Mouse (Mus musculus) neural tube, embryonic 13.5 days (tissue): ENCODE results near the gene Cdh23. TPM values are rescaled to one million over a fixed set of nuclear protein-coding genes. Genes with fewer than 3 reads are reported as not detected.

Experiments used
- ATAC-seq: fragments of 200-750 bp; cut with Nextera tagmentation; 2 replicates; pipeline ENCODE4 v1.8.0; 2017; ENCODE audit warnings: low read depth, mild to moderate bottlenecking, moderate TSS enrichment, moderate library complexity
- H3K27ac ChIP-seq: fragments of 300-500 bp; sonication (generic); replicated peaks from 2 replicates; pipeline ENCODE4 v1.5.1; 2015; ENCODE audit warnings: moderate library complexity, mild to moderate bottlenecking, inconsistent platforms
- H3K27me3 ChIP-seq: fragments of 300-500 bp; sonication (generic); 2 replicates; pipeline ENCODE4 v1.6.1; 2015; ENCODE audit warnings: mild to moderate bottlenecking, inconsistent platforms
- H3K36me3 ChIP-seq: fragments of 300-500 bp; sonication (generic); 2 replicates; pipeline ENCODE4 v1.6.1; 2015; ENCODE audit warnings: mild to moderate bottlenecking, inconsistent platforms
- H3K4me1 ChIP-seq: fragments of 300-500 bp; sonication (generic); replicated peaks from 2 replicates; pipeline ENCODE4 v1.6.1; 2015; ENCODE audit warnings: inconsistent platforms
- H3K4me2 ChIP-seq: fragments of 300-500 bp; sonication (generic); 2 replicates; pipeline ENCODE4 v1.6.1; 2015; ENCODE audit warnings: inconsistent platforms, mild to moderate bottlenecking, moderate library complexity
- H3K4me3 ChIP-seq: fragments of 300-500 bp; sonication (generic); 2 replicates; pipeline ENCODE4 v1.5.1; 2015; ENCODE audit warnings: mild to moderate bottlenecking, inconsistent platforms
- H3K9ac ChIP-seq: fragments of 300-500 bp; sonication (generic); 2 replicates; pipeline ENCODE4 v1.6.1; 2015; ENCODE audit warnings: moderate library complexity, mild to moderate bottlenecking, inconsistent platforms
- H3K9me3 ChIP-seq: fragments of 300-500 bp; sonication (generic); 2 replicates; pipeline ENCODE4 v1.6.1; 2016; ENCODE audit warnings: inconsistent platforms
- WGBS: fragments of 180-500 bp; shearing (Covaris S2); methylation state at CpG from one replicate; pipeline ENCODE4 v1.1.7; 2015; 5-methylcytosine and 5-hydroxymethylcytosine counted together
- polyA plus RNA-seq: library from polyadenylated mRNA; unstranded; fragments of >200 nt; fragmentation: Nextera tagmentation; extraction: Ambion mirVana; gene quantifications from 2 replicates; pipeline ENCODE4 v1.2.1, GENCODE M21; 2015

The Cdh23 gene
- polyA plus RNA-seq, 1 experiment from 2014 or later = 1.4 TPM

GRCm38 (mm10) chr10:60400507-60401295 lies 295.6 kb downstream of the Cdh23 start:
- peaks cover 31% of the 10 kb centered on the region for H3K4me1 ChIP-seq
- no peaks in the 10 kb centered on the region for H3K9me3 ChIP-seq
- H3K4me3 ChIP-seq = no peak overlapping the region
- peak overlapping the region; percentile 70 for H3K27ac ChIP-seq
- no peaks in the 10 kb centered on the region for H3K36me3 ChIP-seq
- peak overlapping the region; percentile 22 for H3K4me2 ChIP-seq
- H3K9ac ChIP-seq = no peak overlapping the region; the same call in 1 of the 2 replicates
- 82% methylated on average over 11 of the region's 11 CpGs for WGBS
- no peaks in the 10 kb centered on the region for H3K27me3 ChIP-seq
- no peak for ATAC-seq

GRCm38 (mm10) chr10:60399449-60399848 lies 296.8 kb downstream of the Cdh23 start, which contains the start of gene Gm17455:
Gm17455 (plus strand) TSS chr10:60399726.
- H3K4me1 ChIP-seq = peaks cover 44% of the 10 kb centered on the region
- H3K4me2 ChIP-seq = peak within 1 kb of the TSS; percentile 22
- H3K36me3 ChIP-seq = no peaks in the 10 kb centered on the region
- no peaks in the 10 kb centered on the region for H3K27me3 ChIP-seq
- no peaks in the 10 kb centered on the region for H3K9me3 ChIP-seq
- peak; percentile 55 for ATAC-seq
- no peak within 1 kb of the TSS for H3K4me3 ChIP-seq
- H3K27ac ChIP-seq = peak within 1 kb of the TSS; percentile 70
- WGBS = 44% methylated on average over 7 of the region's 7 CpGs
- no peak within 1 kb of the TSS; the same call in 1 of the 2 replicates for H3K9ac ChIP-seq

- 90% methylated on average over 10 of the region's 10 CpGs for WGBS
These were observed 298.1 kb downstream of the Cdh23 start for GRCm38 (mm10) chr10:60398051-60398814.

GRCm38 (mm10) chr10:60395605-60396004 lies 300.7 kb downstream of the Cdh23 start:
- no peaks in the 10 kb centered on the region for H3K9me3 ChIP-seq
- no peaks in the 10 kb centered on the region for H3K27me3 ChIP-seq
- ATAC-seq = no peak
- peak overlapping the region; percentile 46; the same call in 1 of the 2 replicates for H3K27ac ChIP-seq
- H3K4me1 ChIP-seq = peaks cover 53% of the 10 kb centered on the region
- no peaks in the 10 kb centered on the region for H3K36me3 ChIP-seq
- H3K4me2 ChIP-seq = no peak overlapping the region
- no peak overlapping the region for H3K4me3 ChIP-seq
- no peak overlapping the region for H3K9ac ChIP-seq
- 69% methylated on average over 5 of the region's 5 CpGs for WGBS

More at GRCm38 (mm10) chr10:60398051-60398814, 298.1 kb downstream of the Cdh23 start:
- H3K36me3 ChIP-seq = no peaks in the 10 kb centered on the region
- no peaks in the 10 kb centered on the region for H3K9me3 ChIP-seq
- peaks cover 51% of the 10 kb centered on the region for H3K4me1 ChIP-seq
- no peak overlapping the region for H3K27ac ChIP-seq
- H3K27me3 ChIP-seq = no peaks in the 10 kb centered on the region
- H3K4me3 ChIP-seq = no peak overlapping the region
- no peak for ATAC-seq
- H3K9ac ChIP-seq = no peak overlapping the region
- no peak overlapping the region for H3K4me2 ChIP-seq

- no peak for ATAC-seq
- H3K9me3 ChIP-seq = no peaks in the 10 kb centered on the region
- no peaks in the 10 kb centered on the region for H3K27me3 ChIP-seq
- WGBS = 56% methylated on average over 7 of the region's 7 CpGs
- H3K9ac ChIP-seq = no peak overlapping the region
- peak overlapping the region; percentile 52; the same call in 1 of the 2 replicates for H3K27ac ChIP-seq
- H3K4me2 ChIP-seq = no peak overlapping the region
- no peaks in the 10 kb centered on the region for H3K36me3 ChIP-seq
- peaks cover 51% of the 10 kb centered on the region for H3K4me1 ChIP-seq
- H3K4me3 ChIP-seq = no peak overlapping the region
These were observed 301.4 kb downstream of the Cdh23 start for GRCm38 (mm10) chr10:60394936-60395335.

- Histone ChIP-seq H3K27me3 (no peaks in the 10 kb centered on the region), H3K4me3 (no peak overlapping the region), H3K9me3 (no peaks in the 10 kb centered on the region), H3K27ac (no peak overlapping the region), H3K4me1 (peaks cover 31% of the 10 kb centered on the region), H3K36me3 (no peaks in the 10 kb centered on the region), H3K9ac (no peak overlapping the region), H3K4me2 (no peak overlapping the region)
- ATAC-seq = no peak
- WGBS = 87% methylated on average over 9 of the region's 9 CpGs
These were observed 304.6 kb downstream of the Cdh23 start for GRCm38 (mm10) chr10:60391661-60392060.

DNA sequence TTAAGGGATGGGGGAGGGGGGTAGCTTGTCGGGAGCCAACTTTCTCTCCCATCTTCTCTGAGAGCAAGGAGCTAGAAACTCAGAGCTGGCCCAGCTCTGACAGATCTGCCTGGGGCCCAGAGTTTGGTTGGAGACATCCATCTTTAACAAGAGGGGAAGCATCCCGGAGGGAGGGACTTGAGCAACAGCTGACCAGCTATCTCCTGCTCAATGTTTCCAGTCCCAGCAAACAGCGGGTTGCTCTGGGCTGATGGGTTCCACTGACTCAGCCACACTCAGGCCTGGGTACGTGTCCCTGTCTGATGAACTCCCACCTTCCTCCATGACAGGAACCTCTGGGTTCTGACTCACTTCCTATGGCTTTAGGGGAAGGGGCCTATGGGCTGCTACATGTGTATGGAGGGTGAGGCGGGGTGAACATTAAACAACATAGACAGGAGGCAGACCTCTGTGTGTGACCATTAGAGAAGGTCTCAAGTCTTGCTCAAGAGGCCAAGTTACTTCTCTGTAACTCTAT lies 305.3 kb downstream of the Cdh23 start:
- H3K36me3 ChIP-seq = no peaks in the 10 kb centered on the region
- no peak overlapping the region for H3K27ac ChIP-seq
- no peaks in the 10 kb centered on the region for H3K27me3 ChIP-seq
- H3K9me3 ChIP-seq = no peaks in the 10 kb centered on the region
- H3K4me2 ChIP-seq = no peak overlapping the region
- no peak for ATAC-seq
- peaks cover 29% of the 10 kb centered on the region for H3K4me1 ChIP-seq
- no peak overlapping the region for H3K9ac ChIP-seq
- H3K4me3 ChIP-seq = no peak overlapping the region
- 56% methylated on average over 5 of the region's 5 CpGs for WGBS

DNA sequence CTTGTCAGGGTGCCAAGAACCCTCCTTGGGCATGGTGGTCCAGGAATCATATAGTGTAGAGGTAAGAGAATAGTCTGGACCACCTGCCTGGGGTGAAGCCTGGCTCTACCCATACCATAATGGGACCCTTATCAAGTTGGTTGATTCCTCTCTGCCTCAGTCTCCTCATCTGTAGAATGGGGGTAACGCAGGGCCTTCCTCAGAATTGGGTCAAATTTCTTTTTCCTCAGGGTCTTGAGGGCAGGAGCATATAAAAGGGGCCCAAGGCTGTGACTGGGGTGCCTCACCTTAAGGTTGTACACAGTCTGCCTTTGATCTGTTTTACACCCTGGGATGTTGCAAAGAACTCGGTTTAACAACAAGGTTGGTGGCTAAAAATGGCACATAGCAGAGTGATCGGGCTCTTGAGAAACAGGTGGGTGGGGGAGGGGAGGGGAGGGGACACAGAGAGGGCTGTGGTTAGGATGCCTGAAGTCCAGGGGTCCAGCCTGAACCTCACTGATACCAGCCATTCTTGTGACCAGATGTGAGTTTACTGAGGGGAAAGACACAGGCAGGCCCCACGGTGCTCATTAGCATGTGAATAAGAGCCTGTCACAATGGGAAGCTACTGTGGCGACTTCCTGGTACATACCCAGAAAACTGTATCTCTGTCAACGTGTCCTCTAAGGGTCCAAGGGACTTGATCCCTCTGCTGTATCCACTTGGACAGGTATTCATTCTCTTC lies 305.9 kb downstream of the Cdh23 start:
- Histone ChIP-seq H3K27ac (no peak overlapping the region), H3K9ac (no peak overlapping the region), H3K4me1 (peaks cover 24% of the 10 kb centered on the region), H3K4me3 (no peak overlapping the region), H3K4me2 (no peak overlapping the region), H3K9me3 (no peaks in the 10 kb centered on the region), H3K36me3 (no peaks in the 10 kb centered on the region), H3K27me3 (no peaks in the 10 kb centered on the region)
- 30% methylated on average over 6 of the region's 6 CpGs for WGBS
- ATAC-seq = no peak

DNA sequence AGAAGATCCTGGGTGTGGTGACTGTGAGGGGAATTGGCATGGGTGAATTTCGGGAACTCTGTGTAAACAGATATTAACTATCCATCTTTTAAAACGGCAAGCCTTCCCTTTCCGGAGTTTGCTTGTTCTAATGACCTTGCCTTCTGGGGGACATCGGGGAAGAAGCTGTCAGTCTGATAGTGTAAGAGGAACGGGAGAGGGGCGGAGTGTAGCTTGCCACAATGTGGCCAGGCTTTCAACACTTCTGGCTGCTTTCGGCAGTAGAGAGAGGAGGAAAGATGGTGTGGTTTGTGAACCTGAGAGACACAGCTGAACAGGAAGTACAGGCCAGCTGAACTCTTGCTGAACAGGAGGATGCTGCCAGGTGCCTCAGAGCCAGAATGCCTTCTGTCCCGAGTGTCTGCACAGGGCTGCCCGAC lies 306.8 kb downstream of the Cdh23 start:
- ATAC-seq = no peak
- H3K4me2 ChIP-seq = no peak overlapping the region
- no peaks in the 10 kb centered on the region for H3K27me3 ChIP-seq
- H3K9me3 ChIP-seq = no peaks in the 10 kb centered on the region
- no peak overlapping the region for H3K4me3 ChIP-seq
- no peaks in the 10 kb centered on the region for H3K36me3 ChIP-seq
- WGBS = 63% methylated on average over 9 of the region's 9 CpGs
- no peak overlapping the region for H3K27ac ChIP-seq
- peaks cover 16% of the 10 kb centered on the region for H3K4me1 ChIP-seq
- no peak overlapping the region for H3K9ac ChIP-seq

DNA sequence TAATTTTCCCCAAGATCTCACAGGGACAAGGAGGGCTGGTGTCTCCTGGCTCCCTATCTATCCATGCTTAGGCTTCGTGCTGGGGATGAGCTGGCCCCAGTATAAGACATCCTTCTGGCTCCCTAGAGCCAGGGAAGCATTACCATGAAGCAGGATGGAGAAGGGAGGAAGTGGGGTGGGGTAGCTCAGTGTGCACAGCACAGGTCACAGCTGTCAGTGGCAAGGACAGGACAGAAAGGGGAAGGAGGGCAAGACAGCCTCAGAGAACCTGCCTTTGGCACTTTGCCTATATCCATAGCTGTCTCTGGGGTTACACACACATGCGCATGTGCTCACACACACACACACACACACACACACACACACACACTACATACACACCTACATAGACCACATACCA lies 308.0 kb downstream of the Cdh23 start:
- Histone ChIP-seq H3K4me3 (no peak overlapping the region), H3K4me2 (no peak overlapping the region), H3K27ac (no peak overlapping the region), H3K9ac (no peak overlapping the region), H3K36me3 (no peaks in the 10 kb centered on the region), H3K4me1 (peaks cover 8% of the 10 kb centered on the region), H3K9me3 (no peaks in the 10 kb centered on the region), H3K27me3 (no peaks in the 10 kb centered on the region)
- no peak for ATAC-seq
- 83% methylated on average over 2 of the region's 2 CpGs for WGBS

DNA sequence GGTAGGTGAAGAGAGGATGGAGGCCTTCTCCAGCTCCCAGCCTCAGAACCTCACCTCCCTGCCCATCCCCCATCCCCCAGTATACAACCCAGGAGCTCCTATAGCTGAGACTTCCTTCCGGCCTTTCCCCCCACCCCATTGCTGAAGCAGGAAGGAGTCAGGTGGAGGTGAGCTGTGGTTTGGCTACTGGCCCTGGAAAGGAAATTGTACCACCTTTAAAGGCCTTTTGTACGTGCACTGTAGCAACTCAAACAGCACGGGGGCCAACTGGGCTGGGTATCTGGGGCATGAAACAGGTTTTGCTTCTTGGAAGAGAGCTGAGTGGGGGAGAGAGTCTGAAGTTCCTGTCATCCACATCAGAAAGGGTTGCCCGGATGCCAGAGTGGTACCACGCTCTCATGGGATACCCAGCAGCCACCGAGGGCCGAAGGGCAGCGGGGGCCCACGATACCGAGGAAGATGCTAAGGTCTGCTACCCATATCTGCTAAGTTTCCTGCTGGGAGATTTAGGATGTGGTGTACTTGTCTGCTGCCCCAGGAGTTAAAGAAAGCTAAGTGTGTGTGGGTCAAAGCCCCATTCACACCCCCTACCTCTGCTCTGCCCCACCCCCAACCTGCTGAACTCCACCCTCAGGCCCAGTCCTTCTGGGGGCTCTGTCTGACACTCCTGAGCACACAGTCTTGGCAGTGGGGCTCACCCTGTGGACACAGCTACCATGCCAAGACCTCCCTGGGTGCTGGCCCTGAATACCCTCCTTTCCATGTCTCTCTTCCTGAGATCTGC lies 315.0 kb downstream of the Cdh23 start:
- H3K9ac ChIP-seq = no peak overlapping the region
- H3K4me1 ChIP-seq = no peaks in the 10 kb centered on the region
- H3K4me3 ChIP-seq = no peak overlapping the region
- 79% methylated on average over 10 of the region's 10 CpGs for WGBS
- H3K4me2 ChIP-seq = no peak overlapping the region
- no peaks in the 10 kb centered on the region for H3K27me3 ChIP-seq
- ATAC-seq = no peak
- H3K9me3 ChIP-seq = no peaks in the 10 kb centered on the region
- H3K27ac ChIP-seq = no peak overlapping the region
- no peaks in the 10 kb centered on the region for H3K36me3 ChIP-seq
